Mouse (Mus musculus) forebrain, postnatal 0 days (tissue): ENCODE measurements around the gene Tmem140. TPM values are rescaled to one million over a fixed set of nuclear protein-coding genes. Genes with fewer than 3 reads are reported as not detected.
A peak's percentile ranks its signal among the peaks of the same experiment; 100 is the strongest.

ENCODE experiments used
- ATAC-seq: fragments of 200-750 bp; cut with Nextera tagmentation; 2 replicates; pipeline ENCODE4 v1.8.0; 2017; ENCODE audit warnings: mild to moderate bottlenecking, moderate library complexity
- DNase-seq: peaks from one replicate; pipeline ENCODE4 v3.0.0-alpha.2; 2015
- H3K27ac ChIP-seq: fragments of 300-500 bp; sonication (generic); 2 replicates; pipeline ENCODE4 v1.5.1; 2014; ENCODE audit warnings: low read depth, mild to moderate bottlenecking, antibody characterized with exemption, low read length, moderate library complexity, mixed read lengths
- H3K27me3 ChIP-seq: fragments of 300-500 bp; sonication (generic); 2 replicates; pipeline ENCODE4 v1.6.1; 2014; ENCODE audit warnings: mild to moderate bottlenecking, low read length, mixed read lengths; ENCODE audit not compliant: insufficient read depth
- H3K36me3 ChIP-seq: fragments of 300-500 bp; sonication (generic); 2 replicates; pipeline ENCODE4 v1.6.1; 2014; ENCODE audit warnings: mild to moderate bottlenecking, moderate library complexity; ENCODE audit not compliant: insufficient read depth
- H3K4me1 ChIP-seq: fragments of 300-500 bp; sonication (generic); 2 replicates; pipeline ENCODE4 v1.6.1; 2014; ENCODE audit warnings: antibody characterized with exemption; ENCODE audit not compliant: insufficient read depth
- H3K4me2 ChIP-seq: fragments of 300-500 bp; sonication (generic); 2 replicates; pipeline ENCODE4 v1.6.1; 2014; ENCODE audit warnings: low read depth, mild to moderate bottlenecking, moderate library complexity
- H3K4me3 ChIP-seq: fragments of 300-500 bp; sonication (generic); 2 replicates; pipeline ENCODE4 v1.5.1; 2014; ENCODE audit warnings: low read depth, low read length, mixed read lengths
- H3K9ac ChIP-seq: fragments of 300-500 bp; sonication (generic); 2 replicates; pipeline ENCODE4 v1.6.1; 2014; ENCODE audit warnings: mild to moderate bottlenecking
- H3K9me3 ChIP-seq: fragments of 300-500 bp; sonication (generic); 2 replicates; pipeline ENCODE4 v1.6.1; 2016; ENCODE audit warnings: low read length
- CTCF ChIP-seq: sonication (generic); IDR thresholded peaks from 2 replicates; pipeline ENCODE4 v1.5.1; 2016; ENCODE audit warnings: antibody characterized with exemption, control low read depth, low read depth
- WGBS: fragments of 180-500 bp; shearing (Covaris S2); extraction: QIAGEN DNeasy Blood & Tissue Kit; methylation state at CpG from one replicate; pipeline ENCODE4 v1.1.7; 2014; 5-methylcytosine and 5-hydroxymethylcytosine counted together
- polyA plus RNA-seq: library from polyadenylated mRNA; unstranded; fragments of >200 nt; fragmentation: Nextera tagmentation; extraction: Ambion mirVana; gene quantifications from 2 replicates; pipeline ENCODE4 v1.2.1, GENCODE M21; 2015
- total RNA-seq: library from RNA; depleted of rRNA; stranded (reverse); fragments of >200 nt; gene quantifications from 2 replicates; pipeline ENCODE4 v1.2.3, GENCODE M21; 2014

Gene Tmem140
- total and polyA plus RNA-seq, 2 experiments from 2014 or later, result 0.48 to 7.3 TPM

DNA sequence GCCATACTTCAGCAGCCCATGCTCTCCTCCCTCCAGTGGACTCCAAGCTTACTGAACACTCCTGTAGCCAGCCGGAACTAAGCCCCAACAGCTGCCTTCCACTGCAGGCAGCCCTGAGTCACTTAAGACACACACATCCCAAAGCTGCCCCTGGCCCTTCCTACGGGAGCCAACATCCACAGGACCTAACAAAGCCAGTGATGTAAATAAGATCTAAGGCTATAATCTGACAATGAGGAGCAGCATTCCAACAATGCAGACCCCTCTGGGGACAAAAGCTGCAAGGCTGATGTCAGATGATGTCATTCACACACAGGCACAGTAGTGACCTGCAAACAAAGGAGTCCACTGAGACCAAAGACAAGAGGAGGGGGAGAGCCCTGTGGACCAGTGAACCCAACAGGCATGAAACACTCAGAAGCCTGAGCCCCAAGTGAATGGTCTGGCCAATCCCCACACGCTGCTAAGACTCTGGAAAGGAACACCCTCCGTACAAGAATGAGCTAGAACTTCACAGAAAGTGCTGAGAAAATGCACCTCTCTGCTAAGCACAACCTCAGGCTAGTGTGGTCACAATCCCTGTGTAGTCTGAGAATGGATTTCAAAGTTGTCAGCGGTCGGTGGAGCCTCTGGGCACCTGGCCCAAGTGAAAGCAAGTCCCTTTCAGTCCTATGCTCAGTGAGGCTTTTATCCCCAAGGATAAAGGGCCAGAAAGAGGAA lies 24.3 kb downstream of the Tmem140 start:
- Histone ChIP-seq H3K4me2 (no peak overlapping the region), H3K4me3 (no peak overlapping the region), H3K27me3 (no peaks in the 10 kb centered on the region), H3K9me3 (no peaks in the 10 kb centered on the region), H3K4me1 (no peaks in the 10 kb centered on the region), H3K27ac (no peak overlapping the region), H3K36me3 (peaks cover 69% of the 10 kb centered on the region), H3K9ac (no peak overlapping the region)
- DNase-seq, result peak; percentile 16
- ATAC-seq, result peak; percentile 75
- 21% methylated on average over 6 of the region's 6 CpGs for WGBS
- TF ChIP-seq CTCF, result no peak

GRCm38 (mm10) chr6:34889185-34889584 lies 26.2 kb downstream of the Tmem140 start:
- H3K9me3 ChIP-seq, result no peaks in the 10 kb centered on the region
- ATAC-seq, result no peak
- H3K9ac ChIP-seq, result no peak overlapping the region
- peaks cover 78% of the 10 kb centered on the region for H3K36me3 ChIP-seq
- H3K4me1 ChIP-seq, result no peaks in the 10 kb centered on the region
- H3K4me2 ChIP-seq, result no peak overlapping the region
- no peaks in the 10 kb centered on the region for H3K27me3 ChIP-seq
- 67% methylated on average over 4 of the region's 4 CpGs for WGBS
- no peak overlapping the region for H3K4me3 ChIP-seq
- DNase-seq, result no peak
- H3K27ac ChIP-seq, result no peak overlapping the region
- TF ChIP-seq CTCF, result no peak

GRCm38 (mm10) chr6:34895569-34895968 lies 32.6 kb downstream of the Tmem140 start:
- no peak for ATAC-seq
- Histone ChIP-seq H3K9me3 (no peaks in the 10 kb centered on the region), H3K9ac (no peak overlapping the region), H3K4me3 (no peak overlapping the region), H3K4me2 (no peak overlapping the region), H3K4me1 (no peaks in the 10 kb centered on the region), H3K27ac (no peak overlapping the region), H3K27me3 (no peaks in the 10 kb centered on the region), H3K36me3 (peaks cover 69% of the 10 kb centered on the region)
- WGBS, result 86% methylated on average over 7 of the region's 7 CpGs
- no peak for DNase-seq
- no peak for TF ChIP-seq CTCF

GRCm38 (mm10) chr6:34896168-34896780 lies 33.3 kb downstream of the Tmem140 start:
- ATAC-seq (no peak), DNase-seq (no peak)
- H3K36me3 ChIP-seq, result peaks cover 67% of the 10 kb centered on the region
- H3K4me2 ChIP-seq, result no peak overlapping the region
- no peaks in the 10 kb centered on the region for H3K27me3 ChIP-seq
- TF ChIP-seq CTCF, result no peak
- no peak overlapping the region for H3K9ac ChIP-seq
- no peak overlapping the region for H3K4me3 ChIP-seq
- 55% methylated on average over 16 of the region's 16 CpGs for WGBS
- no peaks in the 10 kb centered on the region for H3K9me3 ChIP-seq
- no peaks in the 10 kb centered on the region for H3K4me1 ChIP-seq
- no peak overlapping the region for H3K27ac ChIP-seq

- no peaks in the 10 kb centered on the region for H3K4me1 ChIP-seq
- no peak overlapping the region for H3K9ac ChIP-seq
- no peaks in the 10 kb centered on the region for H3K27me3 ChIP-seq
- DNase-seq (no peak), ATAC-seq (no peak)
- no peak overlapping the region for H3K27ac ChIP-seq
- no peaks in the 10 kb centered on the region for H3K9me3 ChIP-seq
- WGBS, result 96% methylated on average over 2 of the region's 2 CpGs
- no peak for TF ChIP-seq CTCF
- no peak overlapping the region for H3K4me2 ChIP-seq
- peaks cover 59% of the 10 kb centered on the region for H3K36me3 ChIP-seq
- no peak overlapping the region for H3K4me3 ChIP-seq
These were observed 36.2 kb downstream of the Tmem140 start for GRCm38 (mm10) chr6:34899127-34899526.

DNA sequence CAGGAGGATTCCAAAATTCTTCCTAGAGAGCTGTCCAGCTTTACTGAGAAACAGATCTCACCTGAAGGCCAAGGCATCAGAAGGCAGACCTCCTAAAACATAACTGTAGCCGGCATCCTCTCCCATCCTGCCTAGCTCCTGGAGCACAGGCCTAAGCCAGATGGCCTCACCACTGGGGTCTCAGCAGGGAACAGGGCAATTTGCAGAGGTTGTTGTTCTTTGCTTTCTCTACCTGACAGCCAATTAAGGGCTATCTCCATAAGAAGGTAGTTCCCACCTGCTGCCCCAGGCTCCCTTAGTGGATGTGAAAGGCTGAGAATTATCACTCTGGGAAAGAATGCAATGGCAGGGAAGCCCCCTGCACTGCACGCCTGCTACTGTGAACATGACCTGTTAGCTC lies 38.0 kb downstream of the Tmem140 start:
- H3K36me3 ChIP-seq, result peaks cover 51% of the 10 kb centered on the region

DNA sequence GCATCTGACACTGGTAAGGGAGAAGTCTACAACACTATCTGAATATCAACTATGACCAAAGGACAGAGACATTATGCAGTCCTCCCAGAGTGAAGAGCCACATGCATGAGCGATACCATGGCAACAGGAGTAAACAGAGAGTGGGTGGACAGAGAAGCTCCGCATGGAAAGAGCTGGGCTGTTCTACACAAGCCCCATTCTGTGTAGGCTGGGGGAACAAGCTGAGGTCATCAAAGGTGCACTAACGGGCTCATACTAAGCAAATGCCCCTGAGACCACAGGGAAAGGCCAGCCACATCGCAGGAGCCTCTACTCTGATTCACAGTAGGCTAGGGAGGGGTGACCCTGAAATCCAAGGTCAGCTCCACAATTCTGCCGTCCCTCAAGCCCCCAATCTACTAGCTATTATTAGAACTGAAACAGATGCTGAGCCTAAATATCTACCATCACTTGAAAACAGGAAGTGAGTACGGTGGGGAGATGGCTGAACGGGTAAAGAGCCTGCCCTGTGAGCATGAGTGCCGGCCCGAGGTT lies 39.0 kb downstream of the Tmem140 start:
- Histone ChIP-seq H3K36me3 (peaks cover 57% of the 10 kb centered on the region), H3K27me3 (no peaks in the 10 kb centered on the region), H3K9me3 (no peaks in the 10 kb centered on the region), H3K9ac (no peak overlapping the region), H3K4me2 (no peak overlapping the region), H3K4me1 (no peaks in the 10 kb centered on the region), H3K4me3 (no peak overlapping the region), H3K27ac (no peak overlapping the region)
- peak; percentile 56; the same call in 1 of the 2 replicates for ATAC-seq
- no peak for TF ChIP-seq CTCF
- WGBS, result 76% methylated on average over 9 of the region's 9 CpGs
- DNase-seq, result no peak

More for the DNA sequence above, 38.0 kb downstream of the Tmem140 start:
- WGBS, result 80% methylated on average over 2 of the region's 2 CpGs
- no peak for TF ChIP-seq CTCF
- Histone ChIP-seq H3K4me2 (no peak overlapping the region), H3K9me3 (no peaks in the 10 kb centered on the region), H3K27me3 (no peaks in the 10 kb centered on the region), H3K9ac (no peak overlapping the region), H3K4me3 (no peak overlapping the region), H3K4me1 (no peaks in the 10 kb centered on the region), H3K27ac (no peak overlapping the region)
- DNase-seq, result no peak
- ATAC-seq, result no peak
